Mouse (Mus musculus) hindbrain, embryonic 16.5 days (tissue): ENCODE results near the gene Ndufb11. TPM values are rescaled to one million over a fixed set of nuclear protein-coding genes. Genes with fewer than 3 reads are reported as not detected.

Experiments
- polyA plus RNA-seq: library from polyadenylated mRNA; unstranded; fragments of >200 nt; fragmentation: Nextera tagmentation; extraction: Ambion mirVana; gene quantifications from 2 replicates; pipeline ENCODE4 v1.2.1, GENCODE M21; 2015

The Ndufb11 gene
- polyA plus RNA-seq, 1 experiment from 2014 or later, result 250 TPM

Other genes with a start within 250 kb of the Ndufb11 start
- 4.1 and 5.0 TPM in 2 replicates for gene Jade3, start 191.9 kb downstream of the Ndufb11 start, polyA plus RNA-seq
- gene Rgn, start 67.8 kb downstream of the Ndufb11 start, polyA plus RNA-seq, result 0.54 and 0.93 TPM in 2 replicates
- 48.1 and 52.9 TPM in 2 replicates for gene Rbm10, start 116 bp downstream of the Ndufb11 start, polyA plus RNA-seq
- 350 and 371 TPM in 2 replicates for gene Uba1, start 40.7 kb upstream of the Ndufb11 start, polyA plus RNA-seq
- gene Cdk16, start 70.3 kb upstream of the Ndufb11 start, polyA plus RNA-seq, result 153 and 167 TPM in 2 replicates
- gene Usp11, start 86.3 kb upstream of the Ndufb11 start, polyA plus RNA-seq, result 97.8 and 110 TPM in 2 replicates
- 388 and 428 TPM in 2 replicates for gene Araf, start 180.2 kb upstream of the Ndufb11 start, polyA plus RNA-seq